ENCODE assay signal across 23 mouse cellular contexts in the genomic region with DNA sequence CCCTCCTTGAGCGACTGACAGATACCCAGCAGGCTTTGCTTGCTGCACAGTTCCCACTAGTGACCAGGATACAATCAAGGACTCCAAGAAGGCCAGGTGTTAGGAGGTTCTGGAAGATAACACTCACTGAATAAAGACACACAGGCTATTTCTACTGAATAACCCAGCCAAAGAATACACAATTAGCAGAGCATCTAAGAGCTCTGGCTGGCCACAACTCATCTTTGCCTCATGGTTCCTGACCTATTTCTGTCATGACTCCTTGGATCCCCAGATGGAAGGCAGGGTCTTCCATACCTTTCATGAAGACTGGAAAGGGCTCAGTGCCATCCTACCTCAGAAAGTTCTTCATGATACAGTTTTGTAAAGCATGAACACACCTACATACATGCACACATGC. TPM values are rescaled to one million over a fixed set of nuclear protein-coding genes. Genes with fewer than 3 reads are reported as not detected.
"Had no signal": no experiment of that assay in that cellular context is flagged by ENCODE, and none has a peak within 500 bp of the region (broad histone marks: within the 10 kb centered on the region; RNA-seq: fewer than 3 reads in every experiment).

No protein-coding gene starts in this region.

- H3K4me1 ChIP-seq: limb, embryonic 13.5 days; liver, embryonic 12.5 days; liver, embryonic 15.5 days; lung, embryonic 15.5 days; midbrain, embryonic 12.5 days; midbrain, embryonic 15.5 days; neural tube, embryonic 13.5 days had no signal

- DNase-seq: kidney, adult 2 months; kidney, postnatal 25 days; layer of hippocampus, adult 9-11 months; liver; lung, adult 18-20 months; lung, postnatal 10 days; lung, postnatal 36 days; right cerebral cortex, postnatal 4 days; thymus, adult 2 months; thymus, postnatal 25 days had no signal

- ATAC-seq: liver, embryonic 12.5 days; midbrain, embryonic 15.5 days had no signal

- H3K9ac ChIP-seq: limb, embryonic 13.5 days; liver, embryonic 12.5 days; liver, embryonic 15.5 days; lung, embryonic 15.5 days; midbrain, embryonic 12.5 days; midbrain, embryonic 15.5 days; neural tube, embryonic 13.5 days had no signal

- H3K27ac ChIP-seq: kidney, postnatal 0 days; layer of hippocampus, adult 2 months; limb, embryonic 10.5 days; limb, embryonic 13.5 days; liver, embryonic 12.5 days; liver, embryonic 15.5 days; lung, embryonic 15.5 days; midbrain, embryonic 12.5 days; midbrain, embryonic 15.5 days; neural tube, embryonic 13.5 days; stomach, postnatal 0 days had no signal

- H3K4me3 ChIP-seq: layer of hippocampus, adult 2 months; limb, embryonic 10.5 days; limb, embryonic 13.5 days; liver, embryonic 12.5 days; liver, embryonic 15.5 days; lung, embryonic 15.5 days; midbrain, embryonic 12.5 days; midbrain, embryonic 15.5 days; myocyte; neural tube, embryonic 13.5 days had no signal

- H3K36me3 ChIP-seq: limb, embryonic 10.5 days; limb, embryonic 13.5 days; liver, embryonic 12.5 days; liver, embryonic 15.5 days; lung, embryonic 15.5 days; midbrain, embryonic 12.5 days; midbrain, embryonic 15.5 days; neural tube, embryonic 13.5 days had no signal

- H3K27me3 ChIP-seq: limb, embryonic 13.5 days; liver, embryonic 12.5 days; liver, embryonic 15.5 days; lung, embryonic 15.5 days; midbrain, embryonic 12.5 days; midbrain, embryonic 15.5 days; neural tube, embryonic 13.5 days had no signal

- H3K9me3 ChIP-seq: limb, embryonic 10.5 days; limb, embryonic 13.5 days; liver, embryonic 12.5 days; liver, embryonic 15.5 days; lung, embryonic 15.5 days; midbrain, embryonic 12.5 days; midbrain, embryonic 15.5 days; neural tube, embryonic 13.5 days had no signal

- H3K4me2 ChIP-seq: limb, embryonic 13.5 days; liver, embryonic 12.5 days; liver, embryonic 15.5 days; lung, embryonic 15.5 days; midbrain, embryonic 12.5 days; midbrain, embryonic 15.5 days; neural tube, embryonic 13.5 days had no signal

RNA-seq across cellular contexts. Expression of gene Armc2, which starts 14.2 kb away (rescaled TPM):
- total RNA-seq: neutrophil, adult 5-6 weeks had no signal
